Mouse (Mus musculus) limb, embryonic 10.5 days (tissue): ENCODE measurements around the gene Elk3. TPM values are rescaled to one million over a fixed set of nuclear protein-coding genes. Genes with fewer than 3 reads are reported as not detected.

Experiments used
- DNase-seq: peaks from one replicate; pipeline ENCODE4 v3.0.0-alpha.2; 2017; ENCODE audit warnings: low spot score
- H3K27ac ChIP-seq: fragments of 300-500 bp; sonication (generic); 2 replicates; pipeline ENCODE4 v1.5.1; 2016; ENCODE audit warnings: mild to moderate bottlenecking
- H3K27me3 ChIP-seq: fragments of 300-500 bp; sonication (generic); 2 replicates; pipeline ENCODE4 v1.6.1; 2016; ENCODE audit warnings: low read depth, mild to moderate bottlenecking; ENCODE audit not compliant: poor library complexity, severe bottlenecking
- H3K36me3 ChIP-seq: fragments of 300-500 bp; sonication (generic); 2 replicates; pipeline ENCODE4 v1.6.1; 2016; ENCODE audit warnings: mild to moderate bottlenecking, moderate library complexity
- H3K4me1 ChIP-seq: fragments of 300-500 bp; sonication (generic); 2 replicates; pipeline ENCODE4 v1.6.1; 2016
- H3K4me3 ChIP-seq: fragments of 300-500 bp; sonication (generic); 2 replicates; pipeline ENCODE4 v1.5.1; 2016; ENCODE audit warnings: mild to moderate bottlenecking, moderate library complexity
- H3K9me3 ChIP-seq: fragments of 300-500 bp; sonication (generic); replicated peaks from 2 replicates; pipeline ENCODE4 v1.6.1; 2016; ENCODE audit warnings: mild to moderate bottlenecking
- WGBS: fragments of 180-500 bp; shearing (Covaris S2); methylation state at CpG from one replicate; pipeline ENCODE4 v1.1.7; 2016; 5-methylcytosine and 5-hydroxymethylcytosine counted together
- polyA plus RNA-seq: library from polyadenylated mRNA; unstranded; fragments of >200 nt; fragmentation: Nextera tagmentation; extraction: Ambion mirVana; gene quantifications from 2 replicates; pipeline ENCODE4 v1.2.1, GENCODE M21; 2016

Elk3 gene
- polyA plus RNA-seq, 1 experiment from 2014 or later: 36.0 TPM

DNA sequence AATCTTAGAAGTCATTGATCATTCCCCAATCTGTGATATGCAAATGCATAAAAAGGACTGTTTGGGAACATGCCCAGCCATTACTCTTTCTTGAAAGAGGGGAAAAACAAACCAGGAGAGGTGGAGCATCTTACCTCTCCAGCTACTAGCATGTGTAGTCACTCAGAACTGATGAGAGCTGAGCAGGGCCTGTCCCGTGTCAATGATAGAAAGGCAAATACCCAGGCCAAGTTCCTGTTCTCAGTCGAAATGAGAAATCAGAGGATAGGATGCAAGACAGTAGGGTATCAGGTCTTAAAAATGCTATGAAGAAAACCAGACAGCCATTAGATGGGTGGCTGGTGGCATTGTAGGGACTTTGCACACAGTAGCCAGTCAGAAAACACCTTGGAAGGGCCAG lies 34.6 kb upstream of the Elk3 start:
- 84% methylated on average over 2 of the region's 2 CpGs for WGBS
- Histone ChIP-seq H3K9me3 (no peaks in the 10 kb centered on the region), H3K4me3 (no peak overlapping the region), H3K27me3 (no peaks in the 10 kb centered on the region), H3K27ac (no peak overlapping the region; the same call in 1 of the 2 replicates), H3K36me3 (no peaks in the 10 kb centered on the region), H3K4me1 (0 out of 2 replicates have a peak, but pooled peaks cover 8% of the 10 kb centered on the region)
- no peak for DNase-seq

DNA sequence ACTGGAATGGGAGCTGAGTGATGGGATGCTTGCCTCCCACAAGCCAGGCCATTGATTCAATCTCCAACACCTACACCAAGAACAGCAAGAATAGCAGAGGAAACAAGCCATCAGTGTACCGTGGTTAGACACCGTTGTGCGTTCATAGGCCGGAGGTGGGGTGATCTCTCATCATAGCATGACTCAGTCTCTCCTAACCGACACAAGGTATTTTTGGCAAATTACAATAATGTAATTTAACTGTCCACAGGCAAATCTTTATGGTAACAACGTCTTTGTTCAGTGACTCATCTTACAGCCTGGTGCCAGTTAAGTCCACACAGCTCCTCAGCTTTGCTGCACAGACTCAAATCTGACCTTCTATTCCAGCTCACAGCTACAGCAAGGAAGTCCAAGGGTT lies 32.5 kb upstream of the Elk3 start:
- H3K4me1 ChIP-seq: 0 out of 2 replicates have a peak, but pooled peaks cover 8% of the 10 kb centered on the region
- H3K27me3 ChIP-seq: no peaks in the 10 kb centered on the region
- no peaks in the 10 kb centered on the region for H3K36me3 ChIP-seq
- WGBS: 93% methylated on average over 6 of the region's 6 CpGs
- DNase-seq: no peak
- no peak overlapping the region for H3K27ac ChIP-seq
- H3K9me3 ChIP-seq: no peaks in the 10 kb centered on the region
- no peak overlapping the region for H3K4me3 ChIP-seq

DNA sequence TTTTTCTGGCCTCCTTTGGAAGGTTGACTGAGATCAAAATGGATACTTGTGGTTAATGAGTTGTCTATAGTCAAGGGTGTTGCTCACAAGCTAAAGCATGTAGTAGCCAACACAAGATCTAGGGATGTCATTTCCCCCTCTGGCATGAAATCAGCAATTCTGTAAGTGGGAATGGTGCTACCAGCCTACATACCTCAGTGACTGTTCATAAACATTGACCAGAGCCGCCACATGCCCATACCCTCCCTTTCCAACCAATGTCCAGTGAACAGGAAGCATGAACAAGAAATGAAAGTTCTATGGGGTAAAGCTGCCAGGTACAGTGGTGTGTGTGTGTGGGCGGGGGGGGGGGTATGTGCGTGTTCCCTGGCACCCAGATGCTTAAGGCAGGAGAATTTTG lies 32.1 kb upstream of the Elk3 start:
- 89% methylated on average over 3 of the region's 3 CpGs for WGBS
- no peak overlapping the region for H3K4me3 ChIP-seq
- H3K27me3 ChIP-seq: no peaks in the 10 kb centered on the region
- DNase-seq: no peak
- 0 out of 2 replicates have a peak, but pooled peaks cover 6% of the 10 kb centered on the region for H3K4me1 ChIP-seq
- no peaks in the 10 kb centered on the region for H3K9me3 ChIP-seq
- no peaks in the 10 kb centered on the region for H3K36me3 ChIP-seq
- H3K27ac ChIP-seq: no peak overlapping the region

DNA sequence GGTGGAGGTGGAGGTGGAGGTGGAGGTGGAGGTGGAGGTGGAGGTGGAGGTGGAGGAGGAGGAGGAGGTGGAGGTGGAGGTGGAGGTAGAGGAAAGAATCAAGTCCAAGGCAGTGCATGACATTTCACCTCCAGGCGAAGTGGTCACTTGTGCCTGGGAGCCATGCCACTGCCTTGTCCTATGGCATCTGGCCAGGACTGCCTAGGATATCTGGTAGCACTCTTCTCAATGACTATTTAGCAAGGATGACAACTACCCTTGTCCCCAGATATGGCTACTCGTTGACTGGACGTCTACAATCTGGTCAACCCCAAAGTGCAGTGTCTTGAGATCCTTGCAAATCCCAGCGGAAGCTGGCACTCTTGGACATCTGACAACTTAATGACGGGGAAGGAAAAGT lies 27.6 kb upstream of the Elk3 start:
- no peaks in the 10 kb centered on the region for H3K9me3 ChIP-seq
- H3K36me3 ChIP-seq: no peaks in the 10 kb centered on the region
- H3K4me3 ChIP-seq: no peak overlapping the region
- H3K4me1 ChIP-seq: no peaks in the 10 kb centered on the region
- H3K27me3 ChIP-seq: no peaks in the 10 kb centered on the region
- no peak overlapping the region for H3K27ac ChIP-seq
- no peak for DNase-seq
- WGBS: 85% methylated on average over 5 of the region's 5 CpGs

DNA sequence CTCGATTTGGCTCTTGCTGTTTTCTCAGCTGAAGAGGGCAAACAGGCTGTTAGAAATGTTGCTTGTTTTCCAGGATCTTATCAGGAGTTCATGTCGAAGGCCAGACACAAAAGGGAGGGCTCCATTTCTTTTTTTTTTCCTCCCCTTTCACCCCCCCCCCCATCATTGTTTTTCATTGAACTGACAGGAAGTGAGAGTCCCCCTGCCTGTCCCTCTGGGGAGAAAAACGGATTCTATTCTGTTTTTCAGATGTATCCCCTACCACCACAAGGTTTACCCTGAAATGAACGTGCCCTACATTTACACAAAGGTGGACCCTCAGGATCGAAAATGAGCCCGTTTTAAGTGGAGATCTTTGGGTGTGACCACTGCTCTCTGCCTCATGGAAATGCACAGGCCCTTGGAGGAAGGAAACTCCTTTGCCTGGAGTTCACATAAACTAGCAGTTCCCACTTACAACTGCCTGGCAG lies 25.6 kb upstream of the Elk3 start:
- Histone ChIP-seq H3K4me3 (no peak overlapping the region), H3K27me3 (no peaks in the 10 kb centered on the region), H3K36me3 (no peaks in the 10 kb centered on the region), H3K4me1 (peaks cover 5% of the 10 kb centered on the region; the same call in 1 of the 2 replicates), H3K27ac (no peak overlapping the region), H3K9me3 (no peaks in the 10 kb centered on the region)
- DNase-seq: no peak
- 84% methylated on average over 6 of the region's 6 CpGs for WGBS

DNA sequence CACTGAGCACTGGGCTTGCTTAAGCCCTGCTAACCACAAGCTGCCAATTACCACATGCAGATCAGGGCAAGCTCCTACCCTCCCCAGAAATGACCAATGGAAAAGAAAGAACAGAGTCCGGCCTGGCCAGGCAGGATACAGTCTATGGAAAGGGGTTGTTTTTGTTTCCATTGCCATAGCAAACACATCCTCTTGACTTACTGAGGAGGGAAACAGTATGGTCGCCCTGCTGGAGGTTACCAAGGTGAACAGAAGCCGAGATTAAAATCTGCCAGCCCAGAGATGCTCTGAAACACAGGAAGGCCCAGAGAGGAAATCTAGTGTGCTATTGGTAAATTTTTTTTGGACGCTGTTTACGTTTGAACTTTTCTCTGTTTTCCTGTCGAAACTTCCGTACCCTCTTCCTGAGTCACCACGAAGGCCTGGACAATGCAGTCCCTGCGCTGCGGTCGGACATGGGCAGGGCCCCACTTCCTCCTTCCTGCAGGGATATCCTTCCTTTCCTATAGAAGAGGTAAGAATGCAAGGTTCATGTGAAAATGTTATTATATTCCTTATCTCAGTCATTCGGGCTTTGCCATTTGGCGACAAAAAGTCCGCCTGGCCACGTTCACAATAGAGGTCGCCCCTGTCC lies 25.0 kb upstream of the Elk3 start:
- Histone ChIP-seq H3K9me3 (no peaks in the 10 kb centered on the region), H3K4me3 (no peak overlapping the region), H3K36me3 (no peaks in the 10 kb centered on the region), H3K27me3 (no peaks in the 10 kb centered on the region), H3K4me1 (peaks cover 5% of the 10 kb centered on the region; the same call in 1 of the 2 replicates), H3K27ac (peak overlapping the region; percentile 50)
- no peak for DNase-seq
- 89% methylated on average over 16 of the region's 16 CpGs for WGBS

DNA sequence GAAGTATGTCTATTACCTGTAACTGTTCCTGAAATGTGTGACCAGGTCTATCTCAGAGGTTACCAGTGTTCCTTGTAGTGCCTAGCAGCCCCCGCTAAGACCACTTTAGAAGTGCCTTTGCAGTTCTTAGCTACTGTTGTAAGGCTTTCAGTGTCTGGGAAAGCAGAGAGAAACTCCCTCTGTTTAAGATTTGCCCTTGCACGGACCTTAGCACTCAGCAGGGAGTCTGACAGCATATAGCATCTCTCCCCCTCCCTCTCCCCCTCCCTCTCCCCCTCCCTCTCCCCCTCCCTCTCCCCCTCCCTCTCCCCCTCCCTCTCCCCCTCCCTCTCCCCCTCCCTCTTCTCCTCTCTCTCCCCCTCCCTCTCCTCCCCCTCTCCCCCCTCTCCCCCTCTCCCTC lies 24.1 kb upstream of the Elk3 start:
- Histone ChIP-seq H3K27ac (no peak overlapping the region), H3K4me3 (no peak overlapping the region), H3K27me3 (no peaks in the 10 kb centered on the region), H3K4me1 (peaks cover 5% of the 10 kb centered on the region; the same call in 1 of the 2 replicates), H3K36me3 (no peaks in the 10 kb centered on the region), H3K9me3 (no peaks in the 10 kb centered on the region)
- no peak for DNase-seq
- 65% methylated on average over 2 of the region's 2 CpGs for WGBS

DNA sequence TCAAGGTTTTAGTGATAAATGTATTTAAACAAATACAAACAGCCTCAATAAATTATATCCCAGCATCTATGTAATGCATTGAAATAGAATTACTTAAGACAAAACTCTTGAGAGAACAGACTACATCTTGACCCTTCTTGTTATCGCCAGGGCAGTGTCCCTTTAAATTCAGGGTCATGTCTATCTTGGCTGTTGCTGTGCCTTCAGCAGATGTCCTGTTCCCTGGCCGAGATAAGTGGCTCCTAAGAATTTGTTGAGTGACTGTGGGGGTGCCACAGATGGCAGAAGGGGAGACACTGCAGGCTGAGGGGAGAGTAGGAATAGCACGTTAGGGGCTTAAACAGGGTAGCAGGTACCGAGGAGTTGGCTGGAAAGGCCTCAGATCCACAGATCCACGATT lies 22.3 kb upstream of the Elk3 start:
- DNase-seq: no peak
- Histone ChIP-seq H3K9me3 (no peaks in the 10 kb centered on the region), H3K27ac (no peak overlapping the region), H3K4me3 (no peak overlapping the region), H3K4me1 (peaks cover 7% of the 10 kb centered on the region; the same call in 1 of the 2 replicates), H3K36me3 (no peaks in the 10 kb centered on the region), H3K27me3 (no peaks in the 10 kb centered on the region)
- WGBS: 75% methylated on average over 5 of the region's 5 CpGs

DNA sequence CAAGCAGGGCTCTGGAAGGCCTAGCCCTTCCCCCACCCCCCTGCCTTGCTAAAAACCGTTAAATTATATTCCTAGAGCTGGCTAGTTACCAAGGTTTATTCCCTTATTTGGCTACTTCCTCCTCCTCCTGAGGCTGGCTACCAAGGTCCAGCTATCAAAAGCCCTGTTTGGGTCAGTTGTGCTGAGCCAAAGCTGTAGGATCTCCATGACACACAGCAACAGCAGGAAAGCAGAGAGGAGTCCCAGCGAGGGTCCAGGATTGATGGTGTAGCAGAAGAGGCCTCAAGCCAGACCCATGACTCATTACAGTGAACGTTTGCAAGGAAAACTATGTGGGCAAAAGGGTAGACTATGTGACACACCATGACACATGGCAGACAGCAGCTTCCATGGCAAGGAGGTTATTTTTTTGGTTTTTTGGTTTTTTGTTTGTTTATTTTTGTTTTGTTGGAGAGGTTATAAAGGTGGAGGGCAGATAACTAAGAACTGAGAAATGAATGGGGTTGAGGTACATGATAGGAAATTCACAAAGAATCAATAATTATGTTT lies 21.4 kb upstream of the Elk3 start:
- Histone ChIP-seq H3K27ac (no peak overlapping the region), H3K4me3 (no peak overlapping the region), H3K9me3 (no peaks in the 10 kb centered on the region), H3K27me3 (no peaks in the 10 kb centered on the region), H3K36me3 (no peaks in the 10 kb centered on the region), H3K4me1 (peaks cover 7% of the 10 kb centered on the region; the same call in 1 of the 2 replicates)
- DNase-seq: no peak
- 54% methylated on average over 3 of the region's 3 CpGs for WGBS

DNA sequence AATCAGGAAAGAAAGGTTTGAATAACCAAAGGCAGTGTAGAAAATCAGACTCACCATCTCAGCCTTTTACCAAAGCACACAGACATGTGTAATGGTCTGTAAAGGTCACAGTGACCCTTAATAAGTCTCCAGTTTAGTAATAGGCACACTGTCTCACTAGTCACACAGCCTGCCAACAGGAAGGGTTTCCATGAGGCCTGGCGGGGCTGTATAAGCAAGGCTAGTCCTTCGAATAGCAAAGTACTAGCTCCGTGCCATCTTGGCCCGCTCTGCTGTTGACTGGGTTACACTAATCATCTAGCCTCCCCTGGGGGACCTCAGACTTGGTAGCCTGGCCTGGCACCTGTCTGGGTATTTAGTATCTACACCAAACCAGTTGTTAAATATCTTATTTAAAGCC lies 20.6 kb upstream of the Elk3 start:
- Histone ChIP-seq H3K4me3 (no peak overlapping the region), H3K9me3 (no peaks in the 10 kb centered on the region), H3K36me3 (no peaks in the 10 kb centered on the region), H3K4me1 (peaks cover 13% of the 10 kb centered on the region), H3K27me3 (no peaks in the 10 kb centered on the region), H3K27ac (no peak overlapping the region)
- 88% methylated on average over 4 of the region's 4 CpGs for WGBS
- no peak for DNase-seq

DNA sequence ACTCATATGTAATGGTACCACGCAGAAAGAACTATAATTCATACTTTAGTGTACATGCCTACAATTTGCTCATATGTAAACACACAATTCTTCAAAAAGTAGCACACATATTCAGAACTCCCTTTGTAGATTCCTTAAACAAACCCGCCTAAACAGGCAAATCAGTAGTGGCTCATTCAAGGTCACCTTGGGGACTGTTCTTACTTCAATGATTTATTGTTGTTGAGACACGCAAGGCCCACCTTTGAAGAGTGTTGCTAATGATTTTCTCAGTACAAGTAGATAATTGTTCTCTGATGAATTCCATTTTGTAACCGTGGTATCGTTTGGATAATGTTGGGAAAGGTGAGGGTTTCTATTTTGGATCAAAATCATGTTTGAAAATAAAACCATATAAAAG lies 17.4 kb upstream of the Elk3 start:
- DNase-seq: no peak
- 86% methylated on average over 5 of the region's 5 CpGs for WGBS
- H3K9me3 ChIP-seq: no peaks in the 10 kb centered on the region
- peaks cover 30% of the 10 kb centered on the region for H3K4me1 ChIP-seq
- no peak overlapping the region for H3K4me3 ChIP-seq
- no peaks in the 10 kb centered on the region for H3K36me3 ChIP-seq
- H3K27ac ChIP-seq: no peak overlapping the region
- H3K27me3 ChIP-seq: no peaks in the 10 kb centered on the region

DNA sequence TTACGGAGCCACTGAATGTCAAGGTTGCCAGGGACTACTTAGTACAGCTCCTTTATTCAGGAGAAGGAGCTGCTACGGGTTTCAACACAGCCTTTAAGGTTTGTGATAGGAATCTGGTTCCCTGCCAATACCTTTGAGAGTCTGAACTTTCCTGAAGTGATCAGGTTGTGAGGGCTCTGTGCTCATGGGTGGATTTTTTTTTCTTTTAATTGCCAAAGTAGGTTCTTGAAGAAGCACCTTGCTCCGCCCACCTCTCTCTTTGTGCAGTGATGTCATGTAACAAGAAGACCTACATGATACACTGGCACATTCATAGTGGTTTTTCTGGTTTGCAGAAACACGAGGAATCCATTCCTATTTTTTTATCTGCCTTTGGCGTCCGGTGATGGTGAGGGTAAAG lies 16.3 kb upstream of the Elk3 start:
- Histone ChIP-seq H3K9me3 (no peaks in the 10 kb centered on the region), H3K27me3 (no peaks in the 10 kb centered on the region), H3K36me3 (no peaks in the 10 kb centered on the region), H3K4me3 (no peak overlapping the region), H3K27ac (peak overlapping the region; percentile 65; the same call in 1 of the 2 replicates), H3K4me1 (peaks cover 27% of the 10 kb centered on the region)
- DNase-seq: no peak
- WGBS: 94% methylated on average over 6 of the region's 6 CpGs

DNA sequence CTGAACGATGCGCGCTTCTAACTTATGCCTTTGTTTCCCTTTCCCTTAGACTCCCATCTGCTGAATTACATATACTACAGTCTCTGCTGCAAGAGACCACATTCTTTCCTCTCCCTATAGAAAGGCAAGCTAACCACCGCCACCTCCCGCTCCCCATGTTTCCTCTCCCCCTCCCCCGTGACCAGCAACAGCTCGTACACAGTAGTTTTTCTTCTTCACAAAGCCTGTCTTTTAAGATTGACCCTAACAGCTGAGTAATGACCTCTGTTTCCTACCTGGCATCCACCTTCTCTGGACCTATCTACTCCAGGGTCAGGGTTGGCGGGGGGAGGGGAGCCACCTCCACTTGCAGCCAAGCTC lies 15.8 kb upstream of the Elk3 start:
- DNase-seq: no peak
- Histone ChIP-seq H3K9me3 (no peaks in the 10 kb centered on the region), H3K27me3 (no peaks in the 10 kb centered on the region), H3K4me1 (peaks cover 25% of the 10 kb centered on the region), H3K36me3 (no peaks in the 10 kb centered on the region), H3K27ac (peak overlapping the region; percentile 65), H3K4me3 (no peak overlapping the region)
- WGBS: 82% methylated on average over 8 of the region's 8 CpGs
